Mouse (Mus musculus) gastrocnemius, adult 18-20 months (tissue): ENCODE measurements around the gene Golt1b. TPM values are rescaled to one million over a fixed set of nuclear protein-coding genes. Genes with fewer than 3 reads are reported as not detected.
"Not testable (repeated sequence)": the region's sequence is repeated elsewhere in the genome, so short reads cannot be mapped to it uniquely, and the experiment has no call there.

Experiments
- DNase-seq: peaks from one replicate; pipeline ENCODE4 v3.0.0; 2021; ENCODE audit warnings: low spot score
- long read RNA-seq, 2 experiments: library from polyadenylated mRNA; stranded (forward); transcript quantifications; one replicate each; pipeline ENCODE4 v2.0.0; 2021
- total RNA-seq, 2 experiments: library from RNA; stranded (reverse); gene quantifications; 2 replicates each; pipeline ENCODE4 v1.2.3; 2021

The Golt1b gene
- total RNA-seq, result 10 to 100 TPM; 14.6 to 15.3 TPM
- long read RNA-seq, experiment 1, transcript Golt1b-201 (5 exons, 2,818 nt), result major isoform, 17 of 19 reads
- long read RNA-seq, experiment 1, partial matches to known transcripts, result 0 of 19 reads
- long read RNA-seq, experiment 1, other reads (novel, unspliced or antisense), result 2 of 19 reads
- long read RNA-seq, experiment 2, transcript Golt1b-201 (5 exons, 2,818 nt), result major isoform, 13 of 14 reads
- long read RNA-seq, experiment 2, partial matches to known transcripts, result 0 of 14 reads
- long read RNA-seq, experiment 2, other reads (novel, unspliced or antisense), result 1 of 14 reads

DNA sequence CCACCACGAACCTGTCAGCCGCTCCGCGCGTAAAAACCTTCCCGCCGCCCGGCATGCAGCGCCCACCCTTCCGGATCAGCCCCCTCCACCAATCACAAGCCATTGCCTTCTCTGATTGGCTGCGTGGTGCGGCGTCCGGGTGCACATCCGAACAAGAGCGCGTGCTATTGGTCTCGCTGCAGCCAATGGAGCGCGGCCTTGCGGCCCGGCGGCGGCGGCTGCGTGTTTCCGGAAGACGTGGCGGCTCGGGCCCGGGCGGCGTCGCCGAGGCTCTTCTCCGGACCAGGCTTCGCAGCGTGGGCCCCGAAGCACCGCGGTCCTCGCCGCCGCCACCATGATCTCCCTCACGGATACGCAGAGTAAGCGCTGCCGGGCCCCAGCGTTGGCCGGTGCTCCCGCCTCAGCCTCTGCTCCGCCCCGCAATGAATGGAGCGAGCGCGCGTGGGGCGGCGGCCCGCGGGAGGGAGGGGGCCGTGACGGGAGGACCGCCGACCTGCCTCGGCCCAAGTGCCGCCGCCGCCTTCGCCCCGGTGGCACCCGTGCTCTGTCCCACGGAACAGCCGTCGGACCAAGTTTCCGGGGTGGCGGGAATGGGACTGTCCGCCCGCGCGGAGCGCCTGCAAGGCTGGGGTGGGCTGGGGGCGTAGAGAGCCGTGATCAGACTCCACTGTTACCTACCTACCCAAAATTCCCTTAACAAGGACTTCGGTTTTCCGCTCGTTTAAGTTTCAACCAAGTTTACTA is at the start of gene Golt1b, which contains the start of gene Recql:
TSS of gene Golt1b (plus strand) at position 211 of the 744 bp plus-strand sequence.
TSS of gene Recql (minus strand) at position 77 of the 744 bp plus-strand sequence.
- DNase-seq, result peak; percentile 98

DNA sequence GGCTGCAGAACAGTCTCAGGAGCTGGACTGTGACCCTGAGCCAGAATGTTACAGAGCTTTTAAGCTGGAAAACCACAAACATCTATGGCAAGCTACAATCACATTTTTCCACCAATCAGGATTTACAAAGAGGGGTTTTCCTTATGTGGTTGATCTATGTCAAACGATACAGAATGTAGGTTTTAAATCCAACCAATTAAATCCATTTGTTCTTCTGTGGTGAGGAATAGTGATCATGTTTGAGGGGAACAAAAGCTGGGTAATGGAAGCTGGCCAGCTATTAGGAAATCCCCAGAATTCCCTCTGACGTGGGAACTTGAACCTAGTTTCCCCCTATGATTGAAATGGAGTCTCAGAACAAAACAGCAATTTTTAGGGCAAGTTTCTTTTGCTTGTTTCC is 48.1 kb upstream of the Golt1b start:
- no peak for DNase-seq

GRCm38 (mm10) chr6:142339576-142339975 is 47.4 kb upstream of the Golt1b start:
- DNase-seq, result no peak

DNA sequence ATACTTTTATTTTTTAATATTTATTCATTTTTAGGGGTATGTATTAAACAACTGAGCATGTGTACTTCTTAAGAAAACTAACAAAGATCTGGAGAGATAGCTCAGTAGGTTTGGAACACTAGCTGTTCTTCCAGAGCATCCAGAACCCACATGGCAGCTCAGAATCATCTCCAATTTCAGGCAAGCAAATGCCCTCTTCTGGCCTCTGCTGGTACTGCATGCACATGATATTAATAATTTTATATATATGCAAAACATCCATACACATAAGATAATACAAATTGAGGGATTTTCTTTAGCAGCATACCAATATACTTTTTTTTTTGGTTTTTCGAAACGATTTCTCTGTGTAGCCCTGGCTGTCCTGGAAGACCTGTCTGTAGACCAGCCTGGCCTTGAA is 43.5 kb upstream of the Golt1b start:
- peak; percentile 11 for DNase-seq

GRCm38 (mm10) chr6:142345440-142346038 is 41.5 kb upstream of the Golt1b start, which contains the start of gene Pyroxd1:
TSS of gene Pyroxd1 (plus strand) at chr6:142345654.
- DNase-seq, result peak; percentile 82

DNA sequence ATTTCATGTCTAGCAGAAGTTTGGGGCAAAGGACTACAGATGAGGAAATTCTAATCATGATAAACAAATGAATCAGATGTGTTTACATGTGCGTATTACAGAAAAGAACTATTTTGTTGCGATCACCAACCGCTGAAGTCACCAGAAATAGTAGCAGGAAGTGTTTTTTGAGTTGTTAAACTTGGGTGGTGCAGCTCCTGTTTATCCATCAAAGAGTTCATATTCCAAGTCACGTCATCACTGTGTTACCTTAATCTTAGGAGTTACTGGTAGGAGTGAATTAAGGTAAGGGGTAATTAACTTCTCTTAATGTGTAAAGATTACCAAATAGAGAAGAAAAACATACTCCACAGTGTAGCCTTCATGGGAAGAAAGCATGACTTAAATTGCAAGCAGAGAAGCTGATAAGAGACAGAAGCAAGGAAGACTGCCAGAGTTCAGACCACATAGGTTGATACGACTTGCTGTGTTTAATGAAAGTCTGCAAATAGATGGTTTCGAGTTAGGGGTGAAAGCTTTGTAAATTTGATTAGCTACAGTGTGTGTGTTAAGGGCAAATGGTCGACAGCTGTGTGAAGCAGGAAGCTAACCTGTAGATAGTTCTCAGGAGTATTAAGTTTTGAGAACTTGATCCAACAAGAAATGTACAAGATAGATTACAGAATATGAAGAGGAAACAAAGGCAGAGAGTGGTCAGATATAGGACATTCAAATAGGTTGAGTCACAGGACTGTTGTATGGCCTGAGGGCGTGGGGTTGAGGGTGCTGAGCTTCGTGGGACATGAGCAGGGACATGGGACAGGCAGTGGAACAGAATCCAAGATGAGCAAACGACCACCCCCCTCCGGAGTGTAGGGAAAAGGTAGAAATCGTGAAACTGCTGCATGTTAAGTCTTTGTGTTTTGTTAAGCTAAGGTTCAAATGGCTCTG is 40.6 kb upstream of the Golt1b start:
- no peak for DNase-seq

- DNase-seq, result no peak
These were observed 39.3 kb upstream of the Golt1b start for GRCm38 (mm10) chr6:142347431-142348385.

GRCm38 (mm10) chr6:142352099-142352498 is 34.9 kb upstream of the Golt1b start:
- DNase-seq, result not testable (repeated sequence)

DNA sequence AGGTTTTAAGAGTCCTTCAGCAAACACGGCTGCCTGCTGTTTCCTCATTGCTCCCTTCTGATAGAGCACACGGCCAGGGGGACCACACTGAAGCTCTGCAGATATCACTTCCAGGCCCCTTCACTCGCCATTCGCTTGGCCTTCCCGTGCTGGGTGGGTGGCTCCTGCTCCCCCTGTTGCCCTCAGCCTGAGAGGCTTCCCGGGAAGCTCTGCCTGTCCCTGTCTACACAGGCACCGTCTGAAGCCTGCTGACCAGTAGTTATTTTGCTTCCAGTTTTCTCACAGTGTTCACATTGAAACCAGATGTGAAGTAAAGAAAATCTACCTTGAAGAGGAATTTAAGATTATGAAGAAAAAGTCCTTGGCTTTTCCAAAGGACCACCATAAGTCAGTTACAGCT is 29.9 kb upstream of the Golt1b start:
- no peak for DNase-seq

- no peak for DNase-seq
These were observed 25.0 kb upstream of the Golt1b start for GRCm38 (mm10) chr6:142362036-142362435.

DNA sequence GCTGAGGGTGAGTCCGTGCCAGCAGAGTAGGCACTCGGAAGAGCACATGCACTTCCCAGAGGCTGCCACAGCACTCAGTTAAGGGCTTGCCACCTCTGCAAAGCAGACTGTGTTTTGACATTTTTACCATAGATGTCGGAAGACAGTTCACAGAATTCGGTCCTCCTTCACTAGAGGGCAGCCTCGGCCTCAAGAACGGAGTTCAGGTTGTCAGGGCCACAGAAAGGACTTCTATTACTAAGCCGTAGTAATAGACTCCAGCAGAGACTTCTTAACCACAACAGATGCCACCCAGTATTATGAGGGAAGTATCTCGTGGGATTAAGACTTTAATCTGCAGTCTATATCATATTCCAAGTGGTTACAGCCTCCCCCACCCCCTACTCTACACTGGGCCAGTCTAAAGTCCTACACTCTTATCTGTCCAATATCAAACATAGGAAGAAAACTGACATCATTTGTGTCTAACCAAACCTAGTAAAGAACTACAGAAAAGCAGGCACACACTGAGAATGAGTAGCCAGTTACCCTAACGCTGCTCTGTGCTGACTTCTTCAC is 23.9 kb upstream of the Golt1b start:
- no peak for DNase-seq

DNA sequence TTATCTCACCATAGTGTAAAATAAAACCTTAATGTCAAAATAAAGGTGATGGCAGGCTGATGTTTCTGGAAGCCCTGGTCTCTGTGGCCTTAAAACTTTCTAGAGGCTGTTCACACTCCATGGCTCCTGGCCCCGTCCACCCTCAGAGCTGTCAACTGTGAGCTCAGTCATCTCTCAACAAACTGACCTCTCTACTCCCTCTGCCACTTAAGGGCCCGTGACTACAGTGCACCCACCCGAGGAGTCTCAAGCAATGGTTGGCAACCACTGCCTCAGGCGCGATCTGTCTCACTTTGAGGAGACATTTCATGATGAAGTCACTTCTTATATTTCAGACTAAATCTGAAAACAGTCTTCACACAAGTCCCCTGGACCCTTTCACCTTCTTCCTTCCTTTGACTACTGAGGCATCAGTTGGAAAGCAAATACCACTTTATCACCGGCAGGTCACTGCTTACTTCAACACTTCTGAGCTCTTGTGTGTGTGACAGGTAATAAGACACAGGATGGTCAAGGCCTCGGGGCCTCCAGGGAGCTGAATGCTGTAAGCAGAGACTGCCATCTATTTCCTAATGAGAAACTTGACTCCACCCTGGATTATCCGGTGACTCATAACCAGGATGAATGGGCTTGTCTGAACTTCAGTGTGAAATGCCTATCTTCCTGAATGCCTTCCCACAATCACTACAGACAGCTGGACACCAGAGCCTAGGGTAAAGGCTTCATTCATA is 21.1 kb upstream of the Golt1b start:
- no peak for DNase-seq

GRCm38 (mm10) chr6:142366473-142367018 is 20.5 kb upstream of the Golt1b start:
- DNase-seq, result no peak

- no peak for DNase-seq
These were observed 19.5 kb upstream of the Golt1b start for GRCm38 (mm10) chr6:142367565-142367964.

DNA sequence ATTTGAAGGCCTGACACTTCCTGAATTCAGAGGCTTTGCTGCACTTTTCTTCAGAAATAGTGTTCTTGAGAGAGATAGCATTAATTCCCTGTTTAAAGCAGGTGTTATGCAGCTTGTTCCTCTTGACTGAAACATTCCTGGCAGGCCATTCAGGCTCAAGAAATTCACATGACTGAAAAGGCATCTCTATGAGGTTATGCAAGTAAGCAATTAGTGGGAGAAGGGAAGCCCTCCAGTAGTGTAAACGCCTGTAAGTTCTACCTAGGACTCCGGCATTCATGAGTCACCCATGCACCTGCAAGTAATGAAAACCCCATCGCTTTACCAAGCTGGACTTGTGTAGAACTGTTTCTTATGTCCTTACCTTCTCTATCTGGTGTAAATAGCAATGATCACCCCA is 17.5 kb upstream of the Golt1b start:
- no peak for DNase-seq

GRCm38 (mm10) chr6:142377081-142377480 is 9.9 kb upstream of the Golt1b start:
- DNase-seq, result no peak

GRCm38 (mm10) chr6:142378576-142379330 is 8.3 kb upstream of the Golt1b start:
- no peak for DNase-seq

DNA sequence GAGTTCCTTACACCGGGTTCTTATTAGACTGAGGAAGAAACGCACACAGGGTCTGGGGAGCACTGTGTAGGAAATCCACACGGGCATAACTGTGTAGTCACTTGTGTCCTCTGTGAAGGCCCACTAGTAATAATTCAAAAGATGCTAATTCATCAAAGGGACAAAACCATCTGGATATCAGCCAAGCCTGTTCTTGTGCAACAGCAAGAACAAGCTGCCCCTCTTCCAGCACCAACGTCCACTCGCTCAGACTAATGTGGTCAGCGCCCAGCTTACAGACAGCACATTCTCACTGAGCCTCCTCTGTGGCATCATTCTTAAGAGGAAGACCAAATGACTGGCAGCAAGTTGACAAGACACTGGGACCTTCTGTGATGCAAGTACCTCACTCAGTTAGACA is 7.1 kb upstream of the Golt1b start:
- no peak for DNase-seq
